Mouse (Mus musculus) myocyte (in vitro differentiated cells): ENCODE results near the gene Bmpr1b. TPM values are rescaled to one million over a fixed set of nuclear protein-coding genes. Genes with fewer than 3 reads are reported as not detected.

Experiments
- H3K27me3 ChIP-seq: one replicate; pipeline ENCODE4 v1.6.1; 2011; ENCODE audit not compliant: control insufficient read depth, insufficient read depth, insufficient read length
- H3K36me3 ChIP-seq: one replicate; pipeline ENCODE4 v1.6.1; 2011; ENCODE audit not compliant: control insufficient read depth, insufficient read depth
- H3K4me2 ChIP-seq: one replicate; pipeline ENCODE4 v1.6.1; 2011; ENCODE audit warnings: low read depth, control low read depth
- H3K4me3 ChIP-seq: one replicate; pipeline ENCODE4 v1.5.1; 2011; ENCODE audit warnings: mild to moderate bottlenecking, control low read depth, moderate library complexity
- H3K79me2 ChIP-seq: one replicate; pipeline ENCODE4 v1.6.1; 2011; ENCODE audit not compliant: control insufficient read depth, insufficient read depth
- H3ac ChIP-seq: one replicate; pipeline ENCODE4 v1.6.1; 2011; ENCODE audit not compliant: control insufficient read depth, insufficient read length
- CEBPB ChIP-seq: IDR thresholded peaks from 2 replicates; pipeline ENCODE4 v1.6.1; 2011; ENCODE audit warnings: mild to moderate bottlenecking, moderate library complexity; ENCODE audit not compliant: poor library complexity, insufficient read depth, severe bottlenecking
- E2F4 ChIP-seq: IDR thresholded peaks from one replicate; pipeline ENCODE4 v1.6.1; 2011; ENCODE audit warnings: mild to moderate bottlenecking, control low read depth, moderate library complexity; ENCODE audit not compliant: insufficient read depth
- MAX ChIP-seq: IDR thresholded peaks from one replicate; pipeline ENCODE4 v1.6.1; 2011; ENCODE audit warnings: low read depth, mild to moderate bottlenecking, control low read depth
- MYOD1 ChIP-seq, 3 experiments: IDR thresholded peaks; one replicate each; pipeline ENCODE4 v1.6.1; 2011; ENCODE audit warnings: control low read depth in 2 of 3, low read depth in 2 of 3, mild to moderate bottlenecking in 2 of 3, moderate library complexity in 1 of 3; ENCODE audit not compliant: insufficient read length in 2 of 3, control insufficient read depth in 1 of 3
- MYOG ChIP-seq, 3 experiments: IDR thresholded peaks; one replicate each; pipeline ENCODE4 v1.6.1; 2011; ENCODE audit warnings: control low read depth in 2 of 3, low read depth in 2 of 3, mild to moderate bottlenecking in 2 of 3; ENCODE audit not compliant: insufficient read length in 2 of 3, control insufficient read depth in 1 of 3, insufficient read depth in 1 of 3
- POLR2A ChIP-seq: IDR thresholded peaks from one replicate; pipeline ENCODE4 v1.6.1; 2011; ENCODE audit warnings: low read depth, mild to moderate bottlenecking, control low read depth, moderate library complexity; ENCODE audit not compliant: insufficient read length
- POLR2AphosphoS2 ChIP-seq: IDR thresholded peaks from one replicate; pipeline ENCODE4 v1.6.1; 2011; ENCODE audit warnings: low read depth, control low read depth; ENCODE audit not compliant: insufficient read length
- REST ChIP-seq: IDR thresholded peaks from one replicate; pipeline ENCODE4 v1.6.1; 2011; ENCODE audit warnings: mild to moderate bottlenecking, control low read depth, moderate library complexity; ENCODE audit not compliant: insufficient read depth, insufficient read length
- SRF ChIP-seq: IDR thresholded peaks from one replicate; pipeline ENCODE4 v1.6.1; 2011; ENCODE audit warnings: low read depth; ENCODE audit not compliant: control insufficient read depth, insufficient read length
- TCF12 ChIP-seq: IDR thresholded peaks from one replicate; pipeline ENCODE4 v1.6.1; 2011; ENCODE audit warnings: mild to moderate bottlenecking, control low read depth; ENCODE audit not compliant: poor library complexity, insufficient read depth, severe bottlenecking
- TCF3 ChIP-seq: IDR thresholded peaks from one replicate; pipeline ENCODE4 v1.6.1; 2011; ENCODE audit warnings: low read depth, control low read depth; ENCODE audit not compliant: insufficient read length
- USF1 ChIP-seq: IDR thresholded peaks from one replicate; pipeline ENCODE4 v1.6.1; 2011; ENCODE audit warnings: low read depth, mild to moderate bottlenecking, control low read depth, moderate library complexity
- polyA plus RNA-seq: library from polyadenylated mRNA; unstranded; fragments of >200 nt; fragmentation: generic; extraction: Trizol; gene quantifications from one replicate; pipeline ENCODE4 v1.2.1, GENCODE M21; 2012; ENCODE audit warnings: missing spikeins

The Bmpr1b gene
- polyA plus RNA-seq, 1 experiment = 0.34 TPM

DNA sequence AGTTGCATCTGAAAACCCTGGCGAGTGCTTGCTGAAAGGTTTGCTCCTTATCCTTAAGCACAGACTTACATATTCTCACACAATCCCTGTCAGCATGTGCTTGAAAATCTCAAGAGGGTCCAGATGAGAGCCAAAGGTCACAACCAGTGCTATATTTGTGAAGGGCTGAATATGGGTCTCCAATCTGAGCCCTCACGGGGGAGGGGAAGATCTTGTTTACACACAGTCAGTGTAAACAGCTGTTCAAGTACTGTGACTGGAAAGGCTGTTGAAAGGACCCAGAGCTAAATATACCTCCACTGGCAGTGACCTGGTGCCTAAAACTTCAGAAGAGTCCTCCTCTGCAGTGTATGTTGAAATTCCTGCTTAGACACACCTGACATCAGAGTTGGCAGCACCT lies 43.7 kb downstream of the Bmpr1b start:
- Histone ChIP-seq H3K4me2 (no peak overlapping the region), H3K79me2 (no peaks in the 10 kb centered on the region)

DNA sequence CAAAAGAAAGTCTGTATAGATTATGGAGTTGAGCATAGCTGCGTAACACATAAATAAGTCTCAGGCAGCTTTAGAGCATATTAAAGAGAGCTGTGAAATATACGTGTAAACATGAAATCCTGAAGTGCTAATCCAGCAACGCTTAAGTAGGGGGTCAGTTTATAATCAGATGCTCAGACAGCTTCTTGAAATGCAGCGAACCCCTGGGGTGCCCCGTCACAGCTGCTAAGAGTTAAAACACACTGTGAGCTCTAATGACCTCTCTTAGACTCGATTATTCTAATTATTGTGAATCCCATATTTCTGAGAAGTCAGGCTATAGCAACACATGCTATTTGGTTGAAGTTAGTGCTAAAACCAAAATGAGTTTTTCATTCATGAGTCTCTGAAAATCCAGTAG lies 45.0 kb downstream of the Bmpr1b start:
- no peak overlapping the region for H3K4me3 ChIP-seq
- no peak for TF ChIP-seq REST
- TF ChIP-seq POLR2A = no peak
- no peak for TF ChIP-seq MYOD1 (IDR thresholded peaks at IDR 0.05; ENCODE audit: control insufficient read depth in 1 of 3, insufficient read length in 2 of 3, low read depth in 2 of 3)
- TF ChIP-seq CEBPB = no peak
- no peak for TF ChIP-seq SRF
- TF ChIP-seq POLR2AphosphoS2 = no peak
- no peak for TF ChIP-seq TCF12
- TF ChIP-seq MAX = no peak
- no peak for TF ChIP-seq MYOG (IDR thresholded peaks at IDR 0.05; ENCODE audit: control insufficient read depth in 1 of 3, insufficient read depth in 1 of 3, insufficient read length in 2 of 3, low read depth in 2 of 3)
- TF ChIP-seq E2F4 = no peak
- TF ChIP-seq USF1 = no peak
- no peak for TF ChIP-seq TCF3
- H3K4me2 ChIP-seq = no peak overlapping the region
- H3ac ChIP-seq = no peak overlapping the region
- no peaks in the 10 kb centered on the region for H3K79me2 ChIP-seq
- H3K36me3 ChIP-seq = no peaks in the 10 kb centered on the region
- no peaks in the 10 kb centered on the region for H3K27me3 ChIP-seq

More for the DNA sequence above, 43.7 kb downstream of the Bmpr1b start:
- Histone ChIP-seq H3ac (no peak overlapping the region), H3K4me3 (no peak overlapping the region), H3K36me3 (no peaks in the 10 kb centered on the region), H3K27me3 (no peaks in the 10 kb centered on the region)
- TF ChIP-seq USF1 (no peak), TCF3 (no peak), REST (no peak), CEBPB (no peak), TCF12 (no peak), MYOG (IDR thresholded peaks at IDR 0.05; ENCODE audit: control insufficient read depth in 1 of 3, insufficient read depth in 1 of 3, insufficient read length in 2 of 3, low read depth in 2 of 3) (no peak), POLR2A (no peak), SRF (no peak), MYOD1 (IDR thresholded peaks at IDR 0.05; ENCODE audit: control insufficient read depth in 1 of 3, insufficient read length in 2 of 3, low read depth in 2 of 3) (no peak), MAX (no peak), POLR2AphosphoS2 (no peak), E2F4 (no peak)

DNA sequence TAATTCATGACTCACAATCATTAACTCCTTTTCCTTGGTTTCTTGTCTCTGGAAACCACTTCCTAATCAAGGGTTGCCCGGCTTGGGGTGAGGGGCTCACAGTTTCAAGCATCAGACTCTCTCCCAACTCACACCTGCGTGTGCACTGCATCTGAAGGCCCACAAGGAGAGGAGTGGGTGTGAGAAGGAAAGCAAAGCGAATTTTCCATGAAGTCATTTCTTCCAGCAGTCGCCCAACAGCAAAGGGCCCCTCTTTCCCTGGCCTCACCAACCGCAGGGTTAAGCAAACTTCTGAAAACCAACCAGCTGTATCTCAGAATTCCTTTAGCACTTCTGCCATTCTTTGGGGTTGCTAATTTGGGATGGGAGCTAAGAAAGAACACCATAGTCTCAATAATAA lies 46.8 kb downstream of the Bmpr1b start:
- no peak overlapping the region for H3K4me3 ChIP-seq
- H3K4me2 ChIP-seq = no peak overlapping the region
- TF ChIP-seq MYOD1 (IDR thresholded peaks at IDR 0.05; ENCODE audit: control insufficient read depth in 1 of 3, insufficient read length in 2 of 3, low read depth in 2 of 3) (no peak), SRF (no peak), MAX (no peak), MYOG (IDR thresholded peaks at IDR 0.05; ENCODE audit: control insufficient read depth in 1 of 3, insufficient read depth in 1 of 3, insufficient read length in 2 of 3, low read depth in 2 of 3) (no peak), USF1 (no peak), CEBPB (no peak), POLR2A (no peak), TCF12 (no peak), TCF3 (no peak), E2F4 (no peak), REST (no peak), POLR2AphosphoS2 (no peak)
- no peaks in the 10 kb centered on the region for H3K36me3 ChIP-seq
- H3ac ChIP-seq = no peak overlapping the region
- no peaks in the 10 kb centered on the region for H3K27me3 ChIP-seq
- H3K79me2 ChIP-seq = no peaks in the 10 kb centered on the region

DNA sequence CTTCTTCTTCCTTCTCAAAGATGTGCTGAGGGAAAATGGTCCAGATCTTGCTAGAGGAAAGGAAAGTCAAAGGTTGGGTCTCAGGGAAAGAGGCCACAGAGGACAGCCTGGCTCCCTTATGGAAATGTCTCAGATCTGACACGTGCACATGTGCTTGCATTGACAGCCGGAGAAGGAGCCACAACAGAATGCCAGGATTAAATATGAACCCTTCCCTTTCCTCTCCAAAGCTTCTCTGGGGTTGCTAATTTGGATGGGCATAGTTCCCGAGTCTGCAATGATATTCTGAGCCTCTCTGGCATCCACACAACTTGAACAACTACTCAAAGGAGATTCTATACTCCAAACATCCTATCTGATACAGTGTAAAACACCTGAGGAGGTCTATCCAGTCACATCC lies 48.4 kb downstream of the Bmpr1b start:
- H3K4me2 ChIP-seq = no peak overlapping the region
- H3K36me3 ChIP-seq = no peaks in the 10 kb centered on the region
- H3K4me3 ChIP-seq = no peak overlapping the region
- H3K27me3 ChIP-seq = no peaks in the 10 kb centered on the region
- H3K79me2 ChIP-seq = no peaks in the 10 kb centered on the region
- H3ac ChIP-seq = no peak overlapping the region
- TF ChIP-seq SRF (no peak), CEBPB (no peak), MYOG (IDR thresholded peaks at IDR 0.05; ENCODE audit: control insufficient read depth in 1 of 3, insufficient read depth in 1 of 3, insufficient read length in 2 of 3, low read depth in 2 of 3) (no peak), MYOD1 (IDR thresholded peaks at IDR 0.05; ENCODE audit: control insufficient read depth in 1 of 3, insufficient read length in 2 of 3, low read depth in 2 of 3) (no peak), E2F4 (no peak), TCF3 (no peak), POLR2AphosphoS2 (no peak), TCF12 (no peak), REST (no peak), MAX (no peak), POLR2A (no peak), USF1 (no peak)
